Mouse (Mus musculus): Measurements from ENCODE around the gene Adgrg5.
A peak's percentile ranks its signal among the peaks of the same experiment; 100 is the strongest.

Adgrg5 gene

GRCm38 (mm10) chr8:94917851-94918495, 5.5 kb upstream of the Adgrg5 start, which contains the start of gene Ccdc102a:
Gene Ccdc102a, minus strand, starts transcription at chr8:94918098.
- DNase-seq (ENCODE audit: low spot score) = no peak

- DNase-seq (ENCODE audit: low spot score) = no peak
Measured at GRCm38 (mm10) chr8:94919256-94919655, 4.2 kb upstream of the Adgrg5 start.

- no peak for DNase-seq (ENCODE audit: low spot score)
Measured at GRCm38 (mm10) chr8:94922176-94922575, 1.3 kb upstream of the Adgrg5 start.

GRCm38 (mm10) chr8:94922602-94923001, 892 bp upstream of the Adgrg5 start:
- DNase-seq (ENCODE audit: low spot score) = no peak

- no peak for DNase-seq (ENCODE audit: low spot score)
Measured at GRCm38 (mm10) chr8:94928227-94928626, 4.7 kb downstream of the Adgrg5 start.

- no peak for DNase-seq (ENCODE audit: low spot score)
Measured at GRCm38 (mm10) chr8:94933918-94934317, 10.4 kb downstream of the Adgrg5 start.

GRCm38 (mm10) chr8:94935172-94935571, 11.7 kb downstream of the Adgrg5 start:
- DNase-seq (ENCODE audit: low spot score) = no peak

- DNase-seq (ENCODE audit: low spot score) = peak; percentile 62
Measured at GRCm38 (mm10) chr8:94942566-94942965, 19.1 kb downstream of the Adgrg5 start.

- DNase-seq (ENCODE audit: low spot score) = no peak
Measured at GRCm38 (mm10) chr8:94945185-94945584, 21.7 kb downstream of the Adgrg5 start.

GRCm38 (mm10) chr8:94948421-94948820, 24.9 kb downstream of the Adgrg5 start:
- DNase-seq (ENCODE audit: low spot score) = no peak

GRCm38 (mm10) chr8:94949010-94949409, 25.5 kb downstream of the Adgrg5 start:
- no peak for DNase-seq (ENCODE audit: low spot score)

- peak; percentile 78 for DNase-seq (ENCODE audit: low spot score)
Measured at GRCm38 (mm10) chr8:94950046-94950445, 26.6 kb downstream of the Adgrg5 start.

- DNase-seq (ENCODE audit: low spot score) = no peak
Measured at GRCm38 (mm10) chr8:94950458-94950857, 27.0 kb downstream of the Adgrg5 start.

GRCm38 (mm10) chr8:94952086-94952485, 28.6 kb downstream of the Adgrg5 start:
- DNase-seq (ENCODE audit: low spot score) = no peak

- no peak for DNase-seq (ENCODE audit: low spot score)
Measured at GRCm38 (mm10) chr8:94953624-94954367, 30.3 kb downstream of the Adgrg5 start.

- no peak for DNase-seq (ENCODE audit: low spot score)
Measured at GRCm38 (mm10) chr8:94954368-94954737, 30.9 kb downstream of the Adgrg5 start.

GRCm38 (mm10) chr8:94954921-94955758, 31.6 kb downstream of the Adgrg5 start:
- peak; percentile 66 for DNase-seq (ENCODE audit: low spot score)

- DNase-seq (ENCODE audit: low spot score) = no peak
Measured at GRCm38 (mm10) chr8:94956078-94956574, 32.6 kb downstream of the Adgrg5 start.

GRCm38 (mm10) chr8:94962201-94962600, 38.7 kb downstream of the Adgrg5 start:
- no peak for DNase-seq (ENCODE audit: low spot score)

GRCm38 (mm10) chr8:94964828-94965227, 41.3 kb downstream of the Adgrg5 start:
- DNase-seq (ENCODE audit: low spot score) = peak; percentile 88

GRCm38 (mm10) chr8:94966578-94966977, 43.1 kb downstream of the Adgrg5 start:
- DNase-seq (ENCODE audit: low spot score) = peak; percentile 76

- DNase-seq (ENCODE audit: low spot score) = no peak
Measured at GRCm38 (mm10) chr8:94967071-94967470, 43.6 kb downstream of the Adgrg5 start.
